Mouse (Mus musculus) intestine, postnatal 0 days (tissue): ENCODE data around the gene Npas3. TPM values are rescaled to one million over a fixed set of nuclear protein-coding genes. Genes with fewer than 3 reads are reported as not detected.

Source experiments
- ATAC-seq: fragments of 200-750 bp; cut with Nextera tagmentation; 2 replicates; pipeline ENCODE4 v1.8.0; 2017; ENCODE audit warnings: mild to moderate bottlenecking, moderate TSS enrichment, moderate library complexity
- H3K27ac ChIP-seq: fragments of 300-500 bp; sonication (generic); 2 replicates; pipeline ENCODE4 v1.5.1; 2014; ENCODE audit warnings: mild to moderate bottlenecking, low read depth, low read length, moderate library complexity
- H3K27me3 ChIP-seq: fragments of 300-500 bp; sonication (generic); replicated peaks from 2 replicates; pipeline ENCODE4 v1.6.1; 2014; ENCODE audit warnings: low read length, mixed read lengths; ENCODE audit not compliant: control insufficient read depth, insufficient read depth
- H3K36me3 ChIP-seq: fragments of 300-500 bp; sonication (generic); 2 replicates; pipeline ENCODE4 v1.6.1; 2014; ENCODE audit warnings: mild to moderate bottlenecking, moderate library complexity; ENCODE audit not compliant: control insufficient read depth, insufficient read depth
- H3K4me1 ChIP-seq: fragments of 300-500 bp; sonication (generic); replicated peaks from 2 replicates; pipeline ENCODE4 v1.6.1; 2014; ENCODE audit warnings: antibody characterized with exemption, low read length, mixed read lengths; ENCODE audit not compliant: control insufficient read depth, insufficient read depth
- H3K4me2 ChIP-seq: fragments of 300-500 bp; sonication (generic); replicated peaks from 2 replicates; pipeline ENCODE4 v1.6.1; 2014; ENCODE audit warnings: low read depth, mild to moderate bottlenecking, moderate library complexity
- H3K4me3 ChIP-seq: fragments of 300-500 bp; sonication (generic); 2 replicates; pipeline ENCODE4 v1.5.1; 2014; ENCODE audit warnings: low read depth, low read length
- H3K9ac ChIP-seq: fragments of 300-500 bp; sonication (generic); 2 replicates; pipeline ENCODE4 v1.6.1; 2014; ENCODE audit warnings: mild to moderate bottlenecking, low read depth, low read length
- H3K9me3 ChIP-seq: fragments of 300-500 bp; sonication (generic); 2 replicates; pipeline ENCODE4 v1.6.1; 2016; ENCODE audit warnings: mixed run types; ENCODE audit not compliant: control insufficient read depth
- CTCF ChIP-seq: sonication (generic); IDR thresholded peaks from 2 replicates; pipeline ENCODE4 v1.5.1; 2016; ENCODE audit warnings: low read depth, mild to moderate bottlenecking, control low read depth, antibody characterized with exemption, moderate library complexity
- WGBS: fragments of 180-500 bp; shearing (Covaris S2); extraction: QIAGEN DNeasy Blood & Tissue Kit; methylation state at CpG from one replicate; pipeline ENCODE4 v1.1.7; 2014; 5-methylcytosine and 5-hydroxymethylcytosine counted together
- polyA plus RNA-seq: library from polyadenylated mRNA; unstranded; fragments of >200 nt; fragmentation: Nextera tagmentation; extraction: Ambion mirVana; gene quantifications from 2 replicates; pipeline ENCODE4 v1.2.1, GENCODE M21; 2015

Npas3 gene
- polyA plus RNA-seq, 1 experiment from 2014 or later = 0.48 TPM

DNA sequence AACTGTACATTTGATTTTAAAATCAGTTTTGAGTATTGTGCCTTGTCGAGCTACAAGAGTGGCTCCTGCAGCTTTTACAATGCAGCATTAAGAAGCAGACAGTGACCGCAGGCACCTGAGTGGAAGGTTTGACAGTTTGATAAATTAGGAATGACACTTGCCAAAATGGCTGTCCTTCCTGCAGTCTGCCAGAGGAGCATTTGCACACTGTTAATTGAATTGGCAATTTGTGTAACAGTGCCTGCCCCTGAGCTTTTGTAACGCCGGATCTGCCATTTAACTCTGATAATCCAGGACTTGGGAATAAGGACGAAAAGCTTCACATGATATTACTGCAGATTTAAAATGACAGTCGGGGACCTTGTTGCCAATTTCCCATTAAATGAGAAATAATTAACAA is 357.2 kb downstream of the Npas3 start:
- no peak for TF ChIP-seq CTCF
- no peak for ATAC-seq
- H3K4me3 ChIP-seq = no peak overlapping the region
- H3K9me3 ChIP-seq = no peaks in the 10 kb centered on the region
- H3K36me3 ChIP-seq = no peaks in the 10 kb centered on the region
- WGBS = 84% methylated on average over 6 of the region's 6 CpGs
- no peak overlapping the region for H3K9ac ChIP-seq
- H3K4me2 ChIP-seq = no peak overlapping the region
- H3K4me1 ChIP-seq = no peaks in the 10 kb centered on the region
- no peaks in the 10 kb centered on the region for H3K27me3 ChIP-seq
- no peak overlapping the region for H3K27ac ChIP-seq

- Histone ChIP-seq H3K27ac (no peak overlapping the region), H3K9me3 (no peaks in the 10 kb centered on the region), H3K27me3 (no peaks in the 10 kb centered on the region), H3K4me1 (no peaks in the 10 kb centered on the region), H3K9ac (no peak overlapping the region), H3K4me2 (no peak overlapping the region), H3K36me3 (no peaks in the 10 kb centered on the region), H3K4me3 (no peak overlapping the region)
- no peak for ATAC-seq
- no peak for TF ChIP-seq CTCF
- whole genome bisulfite sequencing = 84% methylated on average over 7 of the region's 7 CpGs
Observed at GRCm38 (mm10) chr12:53612120-53612519, 363.6 kb downstream of the Npas3 start.

DNA sequence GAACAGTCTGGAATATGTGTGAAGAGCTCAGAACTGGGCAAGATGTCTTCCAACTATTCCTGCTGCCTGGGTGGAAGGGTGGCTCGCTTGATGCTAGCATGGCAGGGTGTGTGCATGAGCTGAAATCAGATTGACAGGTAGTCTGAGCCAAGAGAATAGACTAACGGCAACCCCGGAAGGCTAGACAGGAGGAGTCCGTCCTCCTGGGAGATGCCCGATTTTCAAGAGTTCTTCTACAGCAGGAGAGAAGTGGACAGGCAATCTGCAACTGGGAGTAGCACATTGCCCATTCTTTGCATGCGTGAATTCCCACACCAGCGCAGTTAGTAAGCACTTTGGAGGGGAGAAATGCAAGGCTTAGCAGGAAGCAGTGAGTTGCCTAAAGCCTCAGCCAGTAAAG is 372.8 kb downstream of the Npas3 start:
- no peak for ATAC-seq
- no peak overlapping the region for H3K4me2 ChIP-seq
- H3K9me3 ChIP-seq = no peaks in the 10 kb centered on the region
- no peak overlapping the region for H3K27ac ChIP-seq
- H3K36me3 ChIP-seq = no peaks in the 10 kb centered on the region
- H3K4me3 ChIP-seq = no peak overlapping the region
- no peak overlapping the region for H3K9ac ChIP-seq
- H3K4me1 ChIP-seq = no peaks in the 10 kb centered on the region
- WGBS = 83% methylated on average over 7 of the region's 7 CpGs
- no peaks in the 10 kb centered on the region for H3K27me3 ChIP-seq
- no peak for TF ChIP-seq CTCF

GRCm38 (mm10) chr12:53623793-53624192 is 375.3 kb downstream of the Npas3 start:
- no peaks in the 10 kb centered on the region for H3K27me3 ChIP-seq
- no peak for TF ChIP-seq CTCF
- H3K4me1 ChIP-seq = no peaks in the 10 kb centered on the region
- no peaks in the 10 kb centered on the region for H3K36me3 ChIP-seq
- WGBS = 70% methylated on average over 9 of the region's 9 CpGs
- no peak overlapping the region for H3K9ac ChIP-seq
- H3K9me3 ChIP-seq = no peaks in the 10 kb centered on the region
- no peak overlapping the region for H3K27ac ChIP-seq
- ATAC-seq = no peak
- no peak overlapping the region for H3K4me2 ChIP-seq
- no peak overlapping the region for H3K4me3 ChIP-seq

GRCm38 (mm10) chr12:53624379-53625021 is 376.0 kb downstream of the Npas3 start:
- no peaks in the 10 kb centered on the region for H3K36me3 ChIP-seq
- H3K4me2 ChIP-seq = no peak overlapping the region
- TF ChIP-seq CTCF = no peak
- H3K4me1 ChIP-seq = no peaks in the 10 kb centered on the region
- no peak overlapping the region for H3K4me3 ChIP-seq
- H3K27ac ChIP-seq = no peak overlapping the region
- no peaks in the 10 kb centered on the region for H3K9me3 ChIP-seq
- WGBS = 76% methylated on average over 11 of the region's 11 CpGs
- no peak for ATAC-seq
- H3K27me3 ChIP-seq = no peaks in the 10 kb centered on the region
- no peak overlapping the region for H3K9ac ChIP-seq

GRCm38 (mm10) chr12:53629483-53630120 is 381.1 kb downstream of the Npas3 start:
- Histone ChIP-seq H3K27me3 (no peaks in the 10 kb centered on the region), H3K27ac (no peak overlapping the region), H3K36me3 (no peaks in the 10 kb centered on the region), H3K4me2 (no peak overlapping the region), H3K4me1 (no peaks in the 10 kb centered on the region), H3K9ac (no peak overlapping the region), H3K9me3 (no peaks in the 10 kb centered on the region), H3K4me3 (no peak overlapping the region)
- 87% methylated on average over 8 of the region's 8 CpGs for WGBS
- no peak for TF ChIP-seq CTCF
- ATAC-seq = no peak

DNA sequence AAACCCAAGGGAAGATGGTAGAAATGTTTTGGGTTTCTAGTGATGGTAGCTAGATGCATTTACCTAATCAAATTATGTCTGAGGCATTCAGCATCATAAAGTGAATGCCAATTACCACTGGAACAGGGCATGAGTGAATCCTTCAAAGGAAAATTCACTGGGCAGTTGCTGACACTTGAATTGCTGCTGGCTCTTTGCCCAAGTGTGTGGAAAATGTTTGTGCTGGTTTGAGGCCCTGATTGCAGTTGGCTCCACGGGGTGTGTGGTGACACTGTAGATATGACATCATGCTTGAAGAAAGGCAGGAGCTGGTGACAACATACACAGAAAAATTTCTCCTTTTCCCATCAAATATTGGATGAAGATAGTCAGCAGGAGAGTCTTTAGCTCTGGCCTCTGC is 382.1 kb downstream of the Npas3 start:
- WGBS = 31% methylated on average over 1 of the region's 1 CpGs
- no peak for TF ChIP-seq CTCF
- Histone ChIP-seq H3K4me3 (no peak overlapping the region), H3K4me2 (no peak overlapping the region), H3K4me1 (no peaks in the 10 kb centered on the region), H3K36me3 (no peaks in the 10 kb centered on the region), H3K9ac (no peak overlapping the region), H3K27me3 (no peaks in the 10 kb centered on the region), H3K9me3 (no peaks in the 10 kb centered on the region), H3K27ac (no peak overlapping the region)
- no peak for ATAC-seq
